ENCODE assay signal across 21 mouse cellular contexts in the genomic region with DNA sequence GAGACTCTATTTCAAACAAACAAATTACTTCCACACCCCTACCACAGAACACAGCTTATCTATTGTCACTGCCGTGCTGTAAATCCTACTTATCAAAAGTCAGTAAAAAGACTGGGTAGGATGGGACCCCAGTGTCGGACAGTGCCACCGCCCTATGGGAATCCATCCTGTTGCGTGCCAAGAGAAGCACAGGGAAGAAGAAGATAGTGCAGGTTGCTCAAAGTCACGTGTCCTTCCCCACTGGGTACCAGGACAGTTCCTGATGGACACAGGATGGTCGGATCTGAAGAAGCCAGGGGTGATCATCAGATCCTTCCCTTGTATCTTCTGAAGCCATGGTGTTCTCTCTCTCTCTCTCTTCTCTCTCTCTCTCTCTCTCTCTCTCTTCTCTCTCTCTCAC. TPM values are rescaled to one million over a fixed set of nuclear protein-coding genes. Genes with fewer than 3 reads are reported as not detected.
"Had no signal": no experiment of that assay in that cellular context is flagged by ENCODE, and none has a peak within 500 bp of the region (broad histone marks: within the 10 kb centered on the region; RNA-seq: fewer than 3 reads in every experiment).

No protein-coding gene starts in this region.

- H3K9ac ChIP-seq: lung, embryonic 14.5 days; midbrain, embryonic 12.5 days; neural tube, embryonic 12.5 days; stomach, embryonic 15.5 days had no signal

- H3K36me3 ChIP-seq: midbrain, embryonic 12.5 days; neural tube, embryonic 12.5 days; stomach, embryonic 15.5 days had no signal

- H3K4me2 ChIP-seq: lung, embryonic 14.5 days; midbrain, embryonic 12.5 days; neural tube, embryonic 12.5 days; stomach, embryonic 15.5 days had no signal

- H3K9me3 ChIP-seq: megakaryocyte, embryonic 14.5 days; midbrain, embryonic 12.5 days; neural tube, embryonic 12.5 days; stomach, embryonic 15.5 days had no signal

- H3K4me3 ChIP-seq: megakaryocyte, embryonic 14.5 days; midbrain, embryonic 12.5 days; neural tube, embryonic 12.5 days; stomach, embryonic 15.5 days had no signal

- H3K27ac ChIP-seq: midbrain, embryonic 12.5 days; neural tube, embryonic 12.5 days; stomach, embryonic 15.5 days; stomach, postnatal 0 days had no signal

- ATAC-seq: midbrain, embryonic 16.5 days had no signal

- H3K27me3 ChIP-seq: megakaryocyte, embryonic 14.5 days; neural tube, embryonic 12.5 days; stomach, embryonic 15.5 days had no signal

- DNase-seq: lung, adult 18-20 months; lung, embryonic 14.5 days; lung, postnatal 10 days; lung, postnatal 4 days; midbrain, embryonic 14.5 days; right cerebral cortex, postnatal 14 days; thymus, adult 2 months; thymus, postnatal 25 days; thymus, postnatal 4 days had no signal

RNA-seq across cellular contexts. Expression of a gene that starts 50.5 kb away (rescaled TPM):
- total RNA-seq: monocyte, adult 5-6 weeks; neutrophil, adult 5-6 weeks had no signal
- polyA plus RNA-seq: liver, embryonic 16.5 days; lung, embryonic 14.5 days; lung, embryonic 16.5 days; midbrain, embryonic 12.5 days; midbrain, embryonic 14.5 days; midbrain, embryonic 16.5 days; neural tube, embryonic 12.5 days; neural tube, embryonic 14.5 days; spleen, adult 2 months; stomach, embryonic 15.5 days; stomach, postnatal 0 days; thymus, adult 2 months had no signal
